Mouse (Mus musculus): ENCODE measurements around the gene Gabra3. TPM values are rescaled to one million over a fixed set of nuclear protein-coding genes. Genes with fewer than 3 reads are reported as not detected.

The Gabra3 gene
- total RNA-seq (2021) = 10 to 100 TPM; 82.2 to 96.0 TPM
- long read RNA-seq, experiment 1, transcript Gabra3-201 (10 exons, 3,662 nt) = major isoform, 7 of 9 reads
- long read RNA-seq, experiment 1, partial matches to known transcripts = 0 of 9 reads
- long read RNA-seq, experiment 1, other reads (novel, unspliced or antisense) = 2 of 9 reads
- long read RNA-seq, experiment 2, partial matches to known transcripts = 2 of 9 reads
- long read RNA-seq, experiment 2, other reads (novel, unspliced or antisense) = 5 of 9 reads

GRCm38 (mm10) chrX:72656230-72656898, at the start of gene Gabra3:
Gene Gabra3 (minus strand): TSS chrX:72656848.
- intact Hi-C loops (cut with DNase I) = no loop called here

GRCm38 (mm10) chrX:72655789-72656188, 859 bp downstream of the Gabra3 start:
- DNase-seq (ENCODE audit: low spot score in 2 of 2) = peak; percentile 3 to 20
- intact Hi-C loops (cut with DNase I) = no loop called here

More at GRCm38 (mm10) chrX:72656230-72656898, at the start of gene Gabra3:
- DNase-seq (ENCODE audit: low spot score in 2 of 2) = peak; percentile 2 to 6

- no peak for DNase-seq (ENCODE audit: low spot score in 2 of 2)
- intact Hi-C loops (cut with DNase I) = no loop called here
These were observed 1.3 kb downstream of the Gabra3 start for GRCm38 (mm10) chrX:72655381-72655780.

GRCm38 (mm10) chrX:72650688-72651087, 6.0 kb downstream of the Gabra3 start:
- DNase-seq (ENCODE audit: low spot score in 2 of 2) = no peak
- intact Hi-C loops (cut with DNase I) = no loop called here

- intact Hi-C loops (cut with DNase I) = no loop called here
- DNase-seq (ENCODE audit: low spot score in 2 of 2) = no peak
These were observed 12.0 kb downstream of the Gabra3 start for GRCm38 (mm10) chrX:72644691-72645090.

GRCm38 (mm10) chrX:72497284-72497683, 159.4 kb downstream of the Gabra3 start:
- no peak for DNase-seq (ENCODE audit: low spot score in 2 of 2)
- intact Hi-C loops (cut with DNase I) = no loop called here

- intact Hi-C loops (cut with DNase I) = no loop called here
- DNase-seq (ENCODE audit: low spot score in 2 of 2) = no peak
These were observed 166.8 kb downstream of the Gabra3 start for GRCm38 (mm10) chrX:72489806-72490205.

- no peak for DNase-seq (ENCODE audit: low spot score in 2 of 2)
- intact Hi-C loops (cut with DNase I) = no loop called here
These were observed 269.9 kb downstream of the Gabra3 start, which contains the start of gene Magea10 for GRCm38 (mm10) chrX:72386758-72387157. Gene Magea10 (minus strand): TSS chrX:72386858.

Small RNA genes within 50 kb of the gene (microRNA-seq; reads per million reads assigned to microRNA genes)
- gene Mir105 = 0 reads per million in 2 experiments
- gene Mir767 = 0 reads per million in 2 experiments

Other genes starting within 250 kb of the Gabra3 start
- gene Gabrq, start 168.3 kb upstream of the Gabra3 start, total RNA-seq (2021) = 1 to 10 TPM; 2.2 to 3.9 TPM

Data from left cerebral cortex, postnatal 14 days (tissue).